Mouse (Mus musculus): ENCODE measurements around the gene Ano6. TPM values are rescaled to one million over a fixed set of nuclear protein-coding genes. Genes with fewer than 3 reads are reported as not detected.

The Ano6 gene
- polyA plus RNA-seq, 1 experiment from 2014 or later, result 37.2 TPM

GRCm38 (mm10) chr15:95751832-95752676 lies 38.6 kb upstream of the Ano6 start:
- Histone ChIP-seq H3K9ac (ENCODE audit: low read depth, low read length) (no peak overlapping the region), H3K4me3 (ENCODE audit: low read depth, low read length) (no peak overlapping the region), H3K9me3 (ENCODE audit: control insufficient read depth, low read length) (no peaks in the 10 kb centered on the region), H3K36me3 (ENCODE audit: control insufficient read depth, insufficient read depth, low read length) (no peaks in the 10 kb centered on the region), H3K27ac (ENCODE audit: low read depth, low read length) (no peak overlapping the region), H3K4me1 (replicated peaks; ENCODE audit: control insufficient read depth, insufficient read depth, low read length) (no peaks in the 10 kb centered on the region), H3K27me3 (ENCODE audit: control insufficient read depth, insufficient read depth, low read length) (no peaks in the 10 kb centered on the region), H3K4me2 (replicated peaks; ENCODE audit: low read depth, low read length) (no peak overlapping the region)
- DNase-seq (ENCODE audit: low spot score) (no peak), ATAC-seq (ENCODE audit: low FRiP score) (no peak)
- WGBS, result 89% methylated on average over 8 of the region's 8 CpGs

GRCm38 (mm10) chr15:95752677-95753019 lies 38.0 kb upstream of the Ano6 start:
- Histone ChIP-seq H3K9ac (ENCODE audit: low read depth, low read length) (no peak overlapping the region), H3K27me3 (ENCODE audit: control insufficient read depth, insufficient read depth, low read length) (no peaks in the 10 kb centered on the region), H3K4me1 (replicated peaks; ENCODE audit: control insufficient read depth, insufficient read depth, low read length) (no peaks in the 10 kb centered on the region), H3K4me3 (ENCODE audit: low read depth, low read length) (no peak overlapping the region), H3K4me2 (replicated peaks; ENCODE audit: low read depth, low read length) (no peak overlapping the region), H3K9me3 (ENCODE audit: control insufficient read depth, low read length) (no peaks in the 10 kb centered on the region), H3K36me3 (ENCODE audit: control insufficient read depth, insufficient read depth, low read length) (no peaks in the 10 kb centered on the region), H3K27ac (ENCODE audit: low read depth, low read length) (no peak overlapping the region)
- 90% methylated on average over 5 of the region's 5 CpGs for WGBS
- no peak for DNase-seq (ENCODE audit: low spot score)
- no peak for ATAC-seq (ENCODE audit: low FRiP score)

- Histone ChIP-seq H3K36me3 (ENCODE audit: control insufficient read depth, insufficient read depth, low read length) (no peaks in the 10 kb centered on the region), H3K9me3 (ENCODE audit: control insufficient read depth, low read length) (no peaks in the 10 kb centered on the region), H3K4me2 (replicated peaks; ENCODE audit: low read depth, low read length) (no peak overlapping the region), H3K27ac (ENCODE audit: low read depth, low read length) (no peak overlapping the region), H3K4me3 (ENCODE audit: low read depth, low read length) (no peak overlapping the region), H3K27me3 (ENCODE audit: control insufficient read depth, insufficient read depth, low read length) (no peaks in the 10 kb centered on the region), H3K9ac (ENCODE audit: low read depth, low read length) (no peak overlapping the region), H3K4me1 (replicated peaks; ENCODE audit: control insufficient read depth, insufficient read depth, low read length) (no peaks in the 10 kb centered on the region)
- WGBS, result 75% methylated on average over 3 of the region's 5 CpGs
- no peak for DNase-seq (ENCODE audit: low spot score)
- ATAC-seq (ENCODE audit: low FRiP score), result no peak
These were observed 37.6 kb upstream of the Ano6 start for GRCm38 (mm10) chr15:95753031-95753430.

GRCm38 (mm10) chr15:95757169-95757568 lies 33.5 kb upstream of the Ano6 start:
- 60% methylated on average over 10 of the region's 10 CpGs for WGBS
- no peak overlapping the region for H3K4me2 ChIP-seq (replicated peaks; ENCODE audit: low read depth, low read length)
- ATAC-seq (ENCODE audit: low FRiP score), result no peak
- H3K4me3 ChIP-seq (ENCODE audit: low read depth, low read length), result no peak overlapping the region
- H3K27me3 ChIP-seq (ENCODE audit: control insufficient read depth, insufficient read depth, low read length), result no peaks in the 10 kb centered on the region
- no peak overlapping the region for H3K9ac ChIP-seq (ENCODE audit: low read depth, low read length)
- H3K27ac ChIP-seq (ENCODE audit: low read depth, low read length), result no peak overlapping the region
- no peaks in the 10 kb centered on the region for H3K36me3 ChIP-seq (ENCODE audit: control insufficient read depth, insufficient read depth, low read length)
- no peaks in the 10 kb centered on the region for H3K9me3 ChIP-seq (ENCODE audit: control insufficient read depth, low read length)
- no peaks in the 10 kb centered on the region for H3K4me1 ChIP-seq (replicated peaks; ENCODE audit: control insufficient read depth, insufficient read depth, low read length)
- DNase-seq (ENCODE audit: low spot score), result no peak

- Histone ChIP-seq H3K4me2 (replicated peaks; ENCODE audit: low read depth, low read length) (no peak overlapping the region), H3K4me3 (ENCODE audit: low read depth, low read length) (no peak overlapping the region), H3K4me1 (replicated peaks; ENCODE audit: control insufficient read depth, insufficient read depth, low read length) (no peaks in the 10 kb centered on the region), H3K9ac (ENCODE audit: low read depth, low read length) (no peak overlapping the region), H3K36me3 (ENCODE audit: control insufficient read depth, insufficient read depth, low read length) (no peaks in the 10 kb centered on the region), H3K9me3 (ENCODE audit: control insufficient read depth, low read length) (no peaks in the 10 kb centered on the region), H3K27ac (ENCODE audit: low read depth, low read length) (no peak overlapping the region), H3K27me3 (ENCODE audit: control insufficient read depth, insufficient read depth, low read length) (no peaks in the 10 kb centered on the region)
- DNase-seq (ENCODE audit: low spot score) (no peak), ATAC-seq (ENCODE audit: low FRiP score) (no peak)
- WGBS, result 82% methylated on average over 5 of the region's 5 CpGs
These were observed 32.6 kb upstream of the Ano6 start for GRCm38 (mm10) chr15:95758069-95758468.

- Histone ChIP-seq H3K27ac (ENCODE audit: low read depth, low read length) (no peak overlapping the region), H3K27me3 (ENCODE audit: control insufficient read depth, insufficient read depth, low read length) (no peaks in the 10 kb centered on the region), H3K4me3 (ENCODE audit: low read depth, low read length) (no peak overlapping the region), H3K4me1 (replicated peaks; ENCODE audit: control insufficient read depth, insufficient read depth, low read length) (no peaks in the 10 kb centered on the region), H3K9me3 (ENCODE audit: control insufficient read depth, low read length) (no peaks in the 10 kb centered on the region), H3K36me3 (ENCODE audit: control insufficient read depth, insufficient read depth, low read length) (no peaks in the 10 kb centered on the region), H3K4me2 (replicated peaks; ENCODE audit: low read depth, low read length) (no peak overlapping the region), H3K9ac (ENCODE audit: low read depth, low read length) (no peak overlapping the region)
- DNase-seq (ENCODE audit: low spot score) (no peak), ATAC-seq (ENCODE audit: low FRiP score) (no peak)
- WGBS, result 82% methylated on average over 12 of the region's 12 CpGs
These were observed 31.8 kb upstream of the Ano6 start for GRCm38 (mm10) chr15:95758696-95759434.

GRCm38 (mm10) chr15:95759857-95760256 lies 30.8 kb upstream of the Ano6 start:
- Histone ChIP-seq H3K4me3 (ENCODE audit: low read depth, low read length) (no peak overlapping the region), H3K9ac (ENCODE audit: low read depth, low read length) (no peak overlapping the region), H3K27ac (ENCODE audit: low read depth, low read length) (no peak overlapping the region), H3K27me3 (ENCODE audit: control insufficient read depth, insufficient read depth, low read length) (no peaks in the 10 kb centered on the region), H3K4me1 (replicated peaks; ENCODE audit: control insufficient read depth, insufficient read depth, low read length) (no peaks in the 10 kb centered on the region), H3K4me2 (replicated peaks; ENCODE audit: low read depth, low read length) (no peak overlapping the region), H3K9me3 (ENCODE audit: control insufficient read depth, low read length) (no peaks in the 10 kb centered on the region), H3K36me3 (ENCODE audit: control insufficient read depth, insufficient read depth, low read length) (no peaks in the 10 kb centered on the region)
- DNase-seq (ENCODE audit: low spot score) (no peak), ATAC-seq (ENCODE audit: low FRiP score) (no peak)
- WGBS, result 70% methylated on average over 6 of the region's 6 CpGs

- no peak overlapping the region for H3K4me3 ChIP-seq (ENCODE audit: low read depth, low read length)
- H3K36me3 ChIP-seq (ENCODE audit: control insufficient read depth, insufficient read depth, low read length), result no peaks in the 10 kb centered on the region
- H3K4me2 ChIP-seq (replicated peaks; ENCODE audit: low read depth, low read length), result no peak overlapping the region
- H3K9ac ChIP-seq (ENCODE audit: low read depth, low read length), result no peak overlapping the region
- H3K27me3 ChIP-seq (ENCODE audit: control insufficient read depth, insufficient read depth, low read length), result no peaks in the 10 kb centered on the region
- no peak overlapping the region for H3K27ac ChIP-seq (ENCODE audit: low read depth, low read length)
- no peaks in the 10 kb centered on the region for H3K4me1 ChIP-seq (replicated peaks; ENCODE audit: control insufficient read depth, insufficient read depth, low read length)
- WGBS, result 80% methylated on average over 7 of the region's 7 CpGs
- DNase-seq (ENCODE audit: low spot score) (no peak), ATAC-seq (ENCODE audit: low FRiP score) (no peak)
- H3K9me3 ChIP-seq (ENCODE audit: control insufficient read depth, low read length), result no peaks in the 10 kb centered on the region
These were observed 29.2 kb upstream of the Ano6 start for GRCm38 (mm10) chr15:95761420-95761819.
